Mouse (Mus musculus) CD4-positive, CD25-positive, alpha-beta regulatory T cell, adult 9 weeks (primary cell): ENCODE measurements around the gene Chrng. TPM values are rescaled to one million over a fixed set of nuclear protein-coding genes. Genes with fewer than 3 reads are reported as not detected.

Experiments
- polyA plus RNA-seq: library from polyadenylated mRNA; unstranded; fragments of 100-300 nt; shearing (Covaris generic); gene quantifications from one replicate; pipeline ENCODE4 v1.2.1, GENCODE M21; 2017

Chrng gene
- not detected for polyA plus RNA-seq

GRCm38 (mm10) chr1:87204465-87204864 lies at the start of gene Chrng:
Chrng (plus strand) TSS chr1:87204657.

GRCm38 (mm10) chr1:87156199-87156587 lies 48.3 kb upstream of the Chrng start, which contains the start of gene Ecel1:
Ecel1 (minus strand) TSS chr1:87156521.

GRCm38 (mm10) chr1:87183013-87183412 lies 21.4 kb upstream of the Chrng start, which contains the start of gene Prss56:
Prss56 (plus strand) TSS chr1:87183313.

GRCm38 (mm10) chr1:87190429-87190828 lies 14.0 kb upstream of the Chrng start, which contains the start of gene Chrnd:
Chrnd (plus strand) TSS chr1:87190607.

GRCm38 (mm10) chr1:87213735-87214704 lies 9.6 kb downstream of the Chrng start, which contains the start of gene Eif4e2:
Eif4e2 (plus strand) TSS chr1:87213914.

Other genes starting within 250 kb of the Chrng start
- gene Alppl2, start 114.7 kb upstream of the Chrng start, polyA plus RNA-seq, result not detected
- gene Alpi, start 103.1 kb upstream of the Chrng start, polyA plus RNA-seq, result not detected
- not detected for gene Akp3, start 79.7 kb upstream of the Chrng start, polyA plus RNA-seq
- gene Ecel1, start 48.1 kb upstream of the Chrng start, polyA plus RNA-seq, result 0.46 TPM
- gene Prss56, start 21.3 kb upstream of the Chrng start, polyA plus RNA-seq, result not detected
- not detected for gene Chrnd, start 14.1 kb upstream of the Chrng start, polyA plus RNA-seq
- 143 TPM for gene Eif4e2, start 9.3 kb downstream of the Chrng start, polyA plus RNA-seq
- not detected for gene Efhd1, start 59.7 kb downstream of the Chrng start, polyA plus RNA-seq
- gene Gigyf2, start 122.3 kb downstream of the Chrng start, polyA plus RNA-seq, result 79.4 TPM
- gene Kcnj13, start 190.1 kb downstream of the Chrng start, polyA plus RNA-seq, result 1.7 TPM